Mouse (Mus musculus) hindbrain, postnatal 0 days (tissue): ENCODE measurements around the gene Adora2a. TPM values are rescaled to one million over a fixed set of nuclear protein-coding genes. Genes with fewer than 3 reads are reported as not detected.
"Not testable (repeated sequence)": the region's sequence is repeated elsewhere in the genome, so short reads cannot be mapped to it uniquely, and the experiment has no call there.

Source experiments
- ATAC-seq: fragments of 200-750 bp; cut with Nextera tagmentation; 2 replicates; pipeline ENCODE4 v1.8.0; 2017; ENCODE audit warnings: mild to moderate bottlenecking, moderate TSS enrichment, moderate library complexity
- DNase-seq: peaks from one replicate; pipeline ENCODE4 v3.0.0-alpha.2; 2015; ENCODE audit warnings: low spot score
- H3K27ac ChIP-seq: fragments of 300-500 bp; sonication (generic); 2 replicates; pipeline ENCODE4 v1.5.1; 2014; ENCODE audit warnings: mild to moderate bottlenecking
- H3K27me3 ChIP-seq: fragments of 300-500 bp; sonication (generic); 2 replicates; pipeline ENCODE4 v1.6.1; 2014; ENCODE audit warnings: low read length, mixed read lengths; ENCODE audit not compliant: insufficient read depth
- H3K36me3 ChIP-seq: fragments of 300-500 bp; sonication (generic); 2 replicates; pipeline ENCODE4 v1.6.1; 2014; ENCODE audit warnings: low read length, mixed read lengths; ENCODE audit not compliant: insufficient read depth
- H3K4me1 ChIP-seq: fragments of 300-500 bp; sonication (generic); 2 replicates; pipeline ENCODE4 v1.6.1; 2014; ENCODE audit warnings: antibody characterized with exemption, low read length, mixed read lengths; ENCODE audit not compliant: insufficient read depth
- H3K4me2 ChIP-seq: fragments of 300-500 bp; sonication (generic); 2 replicates; pipeline ENCODE4 v1.6.1; 2014; ENCODE audit warnings: low read depth, mild to moderate bottlenecking, low read length, moderate library complexity, mixed read lengths
- H3K4me3 ChIP-seq: fragments of 300-500 bp; sonication (generic); 2 replicates; pipeline ENCODE4 v1.5.1; 2014; ENCODE audit warnings: low read length
- H3K9ac ChIP-seq: fragments of 300-500 bp; sonication (generic); replicated peaks from 2 replicates; pipeline ENCODE4 v1.6.1; 2014; ENCODE audit warnings: mild to moderate bottlenecking, low read length, moderate library complexity, mixed read lengths
- H3K9me3 ChIP-seq: fragments of 300-500 bp; sonication (generic); 2 replicates; pipeline ENCODE4 v1.6.1; 2016; ENCODE audit warnings: low read length, mixed read lengths
- CTCF ChIP-seq: IDR thresholded peaks from 2 replicates; pipeline ENCODE4 v1.5.1; 2016; ENCODE audit warnings: antibody characterized with exemption, control low read depth, low read depth
- WGBS: fragments of 180-500 bp; shearing (Covaris S2); extraction: QIAGEN DNeasy Blood & Tissue Kit; methylation state at CpG from one replicate; pipeline ENCODE4 v1.1.7; 2014; 5-methylcytosine and 5-hydroxymethylcytosine counted together
- polyA plus RNA-seq: library from polyadenylated mRNA; unstranded; fragments of >200 nt; fragmentation: Nextera tagmentation; extraction: Ambion mirVana; gene quantifications from 2 replicates; pipeline ENCODE4 v1.2.1, GENCODE M21; 2015
- total RNA-seq: library from RNA; depleted of rRNA; stranded (reverse); fragments of >200 nt; gene quantifications from 2 replicates; pipeline ENCODE4 v1.2.3, GENCODE M21; 2014

The Adora2a gene
- total and polyA plus RNA-seq, 2 experiments from 2014 or later = 1.7 to 4.7 TPM

DNA sequence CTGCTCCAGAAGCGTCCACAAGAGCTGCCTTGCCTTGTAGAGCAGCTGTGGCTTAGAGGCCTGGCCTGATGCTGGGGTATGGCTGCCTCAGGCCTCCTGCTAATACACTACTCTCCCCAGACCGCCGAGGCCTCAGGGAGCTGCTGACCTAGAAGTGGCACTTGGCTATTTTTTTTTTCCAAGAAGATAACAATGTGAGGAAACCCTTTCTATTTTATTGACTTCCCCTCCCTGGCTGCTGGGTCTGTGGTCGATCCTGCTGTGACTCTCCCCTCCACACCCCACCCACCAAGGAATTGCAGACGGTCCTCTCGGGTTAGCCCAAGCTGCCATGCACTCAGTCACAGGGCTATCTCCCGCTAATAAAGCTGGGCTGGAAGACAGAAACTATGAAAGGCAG, 17.5 kb downstream of the Adora2a start:
- H3K4me2 ChIP-seq = no peak overlapping the region
- DNase-seq = no peak

GRCm38 (mm10) chr10:75335075-75335474, 18.4 kb downstream of the Adora2a start:
- H3K27ac ChIP-seq = no peak overlapping the region
- H3K9ac ChIP-seq = no peak overlapping the region
- no peak overlapping the region for H3K4me2 ChIP-seq
- H3K36me3 ChIP-seq = no peaks in the 10 kb centered on the region
- ATAC-seq (no peak), DNase-seq (no peak)
- no peaks in the 10 kb centered on the region for H3K9me3 ChIP-seq
- H3K4me3 ChIP-seq = no peak overlapping the region
- H3K4me1 ChIP-seq = no peaks in the 10 kb centered on the region
- no peaks in the 10 kb centered on the region for H3K27me3 ChIP-seq
- TF ChIP-seq CTCF = no peak
- 82% methylated on average over 6 of the region's 6 CpGs for WGBS

More for the DNA sequence above, 17.5 kb downstream of the Adora2a start:
- no peak overlapping the region for H3K27ac ChIP-seq
- 78% methylated on average over 7 of the region's 7 CpGs for WGBS
- H3K9ac ChIP-seq = no peak overlapping the region
- no peak for TF ChIP-seq CTCF
- H3K4me1 ChIP-seq = no peaks in the 10 kb centered on the region
- no peaks in the 10 kb centered on the region for H3K36me3 ChIP-seq
- ATAC-seq = no peak
- H3K27me3 ChIP-seq = no peaks in the 10 kb centered on the region
- H3K9me3 ChIP-seq = no peaks in the 10 kb centered on the region
- no peak overlapping the region for H3K4me3 ChIP-seq

DNA sequence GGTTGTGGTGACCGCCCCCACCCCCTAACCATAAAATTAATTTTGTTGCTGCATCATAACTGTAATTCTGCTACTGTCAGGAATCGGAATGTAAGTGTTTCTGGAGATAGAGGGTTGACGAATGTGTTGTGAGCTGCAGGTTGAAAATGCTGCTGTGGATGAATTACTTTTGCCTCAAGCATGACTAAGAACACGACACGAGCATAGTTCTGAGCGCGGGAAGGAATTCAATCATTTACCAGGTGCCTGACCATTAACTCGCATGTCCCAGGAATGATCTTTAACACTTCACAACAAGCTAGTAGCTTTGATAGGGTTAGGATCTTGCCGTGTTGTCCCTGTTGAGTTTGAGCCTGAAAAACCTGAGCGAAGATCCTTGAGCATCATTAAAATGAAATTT, 20.6 kb downstream of the Adora2a start:
- no peak for DNase-seq
- no peak for TF ChIP-seq CTCF
- Histone ChIP-seq H3K4me2 (no peak overlapping the region), H3K9ac (no peak overlapping the region), H3K4me3 (no peak overlapping the region), H3K9me3 (no peaks in the 10 kb centered on the region), H3K36me3 (no peaks in the 10 kb centered on the region), H3K27me3 (no peaks in the 10 kb centered on the region), H3K4me1 (no peaks in the 10 kb centered on the region), H3K27ac (no peak overlapping the region)
- ATAC-seq = no peak
- WGBS = 79% methylated on average over 10 of the region's 10 CpGs

- WGBS = 82% methylated on average over 5 of the region's 5 CpGs
- ATAC-seq (no peak), DNase-seq (no peak)
- Histone ChIP-seq H3K36me3 (no peaks in the 10 kb centered on the region), H3K9me3 (no peaks in the 10 kb centered on the region), H3K27me3 (no peaks in the 10 kb centered on the region), H3K4me2 (no peak overlapping the region), H3K9ac (no peak overlapping the region), H3K4me3 (no peak overlapping the region), H3K4me1 (no peaks in the 10 kb centered on the region), H3K27ac (no peak overlapping the region)
- no peak for TF ChIP-seq CTCF
Measured at GRCm38 (mm10) chr10:75338852-75339251, 22.2 kb downstream of the Adora2a start.

DNA sequence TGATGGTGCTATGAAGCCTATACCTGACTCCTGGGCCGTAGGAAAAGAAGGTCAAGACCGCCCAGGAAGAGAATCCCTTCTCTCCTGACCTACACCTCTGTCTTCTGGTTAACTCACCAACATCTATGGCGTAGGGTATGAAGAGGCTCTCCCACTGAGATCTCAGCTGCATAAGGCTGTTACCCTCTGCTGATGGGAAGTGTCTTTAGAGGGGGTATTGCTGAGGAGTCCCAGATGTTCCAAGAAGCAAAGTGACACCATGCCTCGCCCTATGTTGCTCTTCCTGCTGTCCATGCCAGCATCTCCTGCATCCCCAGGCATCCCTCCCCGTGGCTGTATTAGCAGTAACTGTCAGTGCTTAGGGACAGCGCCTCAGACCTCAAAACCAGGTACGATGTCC, 22.7 kb downstream of the Adora2a start:
- no peaks in the 10 kb centered on the region for H3K9me3 ChIP-seq

GRCm38 (mm10) chr10:75341936-75342335, 25.3 kb downstream of the Adora2a start:
- TF ChIP-seq CTCF = no peak
- ATAC-seq (no peak), DNase-seq (no peak)
- no peaks in the 10 kb centered on the region for H3K9me3 ChIP-seq
- H3K4me2 ChIP-seq = no peak overlapping the region
- H3K9ac ChIP-seq = no peak overlapping the region
- H3K27me3 ChIP-seq = no peaks in the 10 kb centered on the region
- H3K27ac ChIP-seq = no peak overlapping the region
- no peaks in the 10 kb centered on the region for H3K4me1 ChIP-seq
- H3K36me3 ChIP-seq = no peaks in the 10 kb centered on the region
- H3K4me3 ChIP-seq = no peak overlapping the region
- 45% methylated on average over 8 of the region's 8 CpGs for WGBS

More for the DNA sequence above, 22.7 kb downstream of the Adora2a start:
- H3K27ac ChIP-seq = no peak overlapping the region
- no peaks in the 10 kb centered on the region for H3K36me3 ChIP-seq
- DNase-seq (no peak), ATAC-seq (no peak)
- H3K4me1 ChIP-seq = no peaks in the 10 kb centered on the region
- H3K4me2 ChIP-seq = no peak overlapping the region
- H3K4me3 ChIP-seq = no peak overlapping the region
- H3K27me3 ChIP-seq = no peaks in the 10 kb centered on the region
- no peak for TF ChIP-seq CTCF
- WGBS = 92% methylated on average over 7 of the region's 7 CpGs
- H3K9ac ChIP-seq = no peak overlapping the region

GRCm38 (mm10) chr10:75344563-75344962, 27.9 kb downstream of the Adora2a start:
- DNase-seq, H3K36me3 ChIP-seq, H3K4me2 ChIP-seq, H3K4me3 ChIP-seq, H3K4me1 ChIP-seq, H3K9me3 ChIP-seq, H3K27ac ChIP-seq, H3K9ac ChIP-seq, H3K27me3 ChIP-seq: not testable (repeated sequence)
- WGBS = 63% methylated on average over 1 of the region's 1 CpGs
- 0 out of 2 replicates have a peak, but pooled peaks have one; percentile 18 for ATAC-seq
